In genomic region chr10:75318206-75318605, GRCm38 (mm10) we compare ENCODE assay signal across 8 mouse cellular contexts. TPM values are rescaled to one million over a fixed set of nuclear protein-coding genes. Genes with fewer than 3 reads are reported as not detected.
DNase-seq lines count a peak whose midpoint lies in the region; ATAC-seq and TF ChIP-seq lines count a peak whose summit lies in the region.
"Had no signal": no experiment of that assay in that cellular context is flagged by ENCODE, and none has a peak within 500 bp of the region (broad histone marks: within the 10 kb centered on the region; RNA-seq: fewer than 3 reads in every experiment).

No protein-coding gene starts in this region.

- H3K27ac ChIP-seq in lung, embryonic 16.5 days (ENCODE audit: low read length), result no peak overlapping the region
- 0 out of 2 replicates have a peak overlapping the region, but pooled peaks have one; percentile 70 for H3K27ac ChIP-seq in heart, embryonic 15.5 days
- H3K27ac ChIP-seq in limb, embryonic 13.5 days, result no peak overlapping the region
- no peak overlapping the region for H3K27ac ChIP-seq in olfactory bulb, adult 2 months (ENCODE audit: insufficient read depth, low read depth, low read length)

- H3K9ac ChIP-seq in lung, embryonic 16.5 days (ENCODE audit: low read length), result no peak overlapping the region; the same call in 1 of the 2 replicates
- H3K9ac ChIP-seq in heart, embryonic 15.5 days, result peak overlapping the region; percentile 71; the same call in 1 of the 2 replicates
- no peak overlapping the region for H3K9ac ChIP-seq in limb, embryonic 13.5 days

- TF ChIP-seq POLR2A in olfactory bulb, adult 2 months (IDR thresholded peaks at IDR 0.05; ENCODE audit: insufficient read depth, low read depth, low read length), result no peak

- H3K4me3 ChIP-seq in lung, embryonic 16.5 days (ENCODE audit: low read length), result peak overlapping the region; percentile 57
- peak overlapping the region; percentile 64 for H3K4me3 ChIP-seq in heart, embryonic 15.5 days
- peak overlapping the region; percentile 50 for H3K4me3 ChIP-seq in limb, embryonic 13.5 days
- H3K4me3 ChIP-seq in olfactory bulb, adult 2 months (ENCODE audit: insufficient read depth, low read depth, low read length), result peak overlapping the region; percentile 51

- no peaks in the 10 kb centered on the region for H3K9me3 ChIP-seq in lung, embryonic 16.5 days (ENCODE audit: control insufficient read depth, low read length)
- no peaks in the 10 kb centered on the region for H3K9me3 ChIP-seq in heart, embryonic 15.5 days (replicated peaks)
- H3K9me3 ChIP-seq in limb, embryonic 13.5 days, result no peaks in the 10 kb centered on the region

- no peak for DNase-seq in lung, adult 18-20 months
- DNase-seq in adrenal gland, adult 2 months, result no peak
- no peak for DNase-seq in spleen, postnatal 36 days (ENCODE audit: low spot score in 2 of 2)
- DNase-seq: kidney, adult 18-20 months had no signal

- H3K4me2 ChIP-seq in lung, embryonic 16.5 days (ENCODE audit: low read depth, low read length), result peak overlapping the region; percentile 81
- H3K4me2 ChIP-seq in heart, embryonic 15.5 days, result peak overlapping the region; percentile 89
- 0 out of 2 replicates have a peak overlapping the region, but pooled peaks have one; percentile 74 for H3K4me2 ChIP-seq in limb, embryonic 13.5 days (replicated peaks)

- H3K4me1 ChIP-seq in lung, embryonic 16.5 days (replicated peaks; ENCODE audit: control insufficient read depth, insufficient read depth, low read length), result peaks cover 29% of the 10 kb centered on the region
- peaks cover 38% of the 10 kb centered on the region for H3K4me1 ChIP-seq in heart, embryonic 15.5 days (replicated peaks)
- peaks cover 26% of the 10 kb centered on the region for H3K4me1 ChIP-seq in limb, embryonic 13.5 days
- H3K4me1 ChIP-seq in olfactory bulb, adult 2 months (ENCODE audit: control insufficient read depth, insufficient read depth, low read length), result peaks cover 22% of the 10 kb centered on the region

- no peak for ATAC-seq in lung, embryonic 16.5 days (ENCODE audit: low read depth)
- ATAC-seq in heart, embryonic 15.5 days (replicated peaks; ENCODE audit: insufficient number of reproducible peaks, insufficient read depth, low FRiP score, low read depth), result no peak
- ATAC-seq in limb, embryonic 13.5 days (ENCODE audit: low FRiP score, low read depth), result no peak

- TF ChIP-seq CTCF in olfactory bulb, adult 2 months (IDR thresholded peaks at IDR 0.05; ENCODE audit: insufficient read depth, low read depth, low read length), result no peak

- peaks cover 6% of the 10 kb centered on the region; the same call in 1 of the 2 replicates for H3K27me3 ChIP-seq in lung, embryonic 16.5 days (ENCODE audit: control insufficient read depth, insufficient read depth, low read depth, low read length)
- H3K27me3 ChIP-seq in heart, embryonic 15.5 days, result 0 out of 2 replicates have a peak, but pooled peaks cover 8% of the 10 kb centered on the region
- H3K27me3 ChIP-seq in limb, embryonic 13.5 days, result peaks cover 53% of the 10 kb centered on the region

- H3K36me3 ChIP-seq in lung, embryonic 16.5 days (ENCODE audit: control insufficient read depth, insufficient read depth, low read length), result no peaks in the 10 kb centered on the region
- H3K36me3 ChIP-seq in heart, embryonic 15.5 days, result no peaks in the 10 kb centered on the region
- 0 out of 2 replicates have a peak, but pooled peaks cover under 1% of the 10 kb centered on the region for H3K36me3 ChIP-seq in limb, embryonic 13.5 days

- 81% methylated on average over 6 of the region's 6 CpGs for WGBS in lung, embryonic 16.5 days
- 73% methylated on average over 6 of the region's 6 CpGs for WGBS in heart, embryonic 15.5 days
- 86% methylated on average over 6 of the region's 6 CpGs for WGBS in limb, embryonic 13.5 days
- WGBS in olfactory bulb, adult 2 months, result 80% methylated on average over 6 of the region's 6 CpGs

RNA-seq across cellular contexts. Expression of gene Adora2a, which starts 1.5 kb away (rescaled TPM):
- 8.9 and 9.2 TPM in 2 replicates for polyA plus RNA-seq in lung, embryonic 16.5 days (2015; fragmentation: Nextera tagmentation; extraction: Ambion mirVana)
- polyA plus RNA-seq in heart, embryonic 15.5 days (2015; fragmentation: Nextera tagmentation; extraction: Ambion mirVana), result 5.7 and 6.3 TPM in 2 replicates
- 2.2 and 2.6 TPM in 2 replicates for polyA plus RNA-seq in limb, embryonic 13.5 days (2015; fragmentation: Nextera tagmentation; extraction: Ambion mirVana)
- polyA plus RNA-seq in olfactory bulb, adult 2 months (2012; ENCODE audit: insufficient read depth, insufficient read length, low replicate concordance, missing spikeins), result not detected in 2 replicates
- total RNA-seq in adrenal gland, adult 2 months (2021), result 1 to 10 TPM; 2.8 to 5.3 TPM
- polyA plus RNA-seq in adrenal gland, adult 2 months (2012; rRNA removed), result 11.6 and 13.4 TPM in 2 replicates
